Mouse (Mus musculus) midbrain, postnatal 0 days (tissue): ENCODE measurements around the gene Nop14. TPM values are rescaled to one million over a fixed set of nuclear protein-coding genes. Genes with fewer than 3 reads are reported as not detected.

Experiments used
- ATAC-seq: fragments of 200-750 bp; cut with Nextera tagmentation; 2 replicates; pipeline ENCODE4 v1.8.0; 2017; ENCODE audit warnings: moderate number of reproducible peaks, mild to moderate bottlenecking, moderate TSS enrichment, moderate library complexity; ENCODE audit not compliant: low FRiP score
- DNase-seq: peaks from one replicate; pipeline ENCODE4 v3.0.0-alpha.2; 2015; ENCODE audit warnings: low spot score
- H3K27ac ChIP-seq: fragments of 300-500 bp; sonication (generic); 2 replicates; pipeline ENCODE4 v1.5.1; 2014; ENCODE audit warnings: low read depth, mild to moderate bottlenecking, low read length, mixed read lengths
- H3K27me3 ChIP-seq: fragments of 300-500 bp; sonication (generic); 2 replicates; pipeline ENCODE4 v1.6.1; 2014; ENCODE audit warnings: low read length, control low read depth, mixed read lengths; ENCODE audit not compliant: insufficient read depth
- H3K36me3 ChIP-seq: fragments of 300-500 bp; sonication (generic); 2 replicates; pipeline ENCODE4 v1.6.1; 2014; ENCODE audit warnings: low read length, control low read depth, mixed read lengths; ENCODE audit not compliant: insufficient read depth
- H3K4me1 ChIP-seq: fragments of 300-500 bp; sonication (generic); 2 replicates; pipeline ENCODE4 v1.6.1; 2014; ENCODE audit warnings: mild to moderate bottlenecking, control low read depth, antibody characterized with exemption, low read length, mixed read lengths; ENCODE audit not compliant: insufficient read depth
- H3K4me2 ChIP-seq: fragments of 300-500 bp; sonication (generic); 2 replicates; pipeline ENCODE4 v1.6.1; 2014; ENCODE audit warnings: low read depth, mild to moderate bottlenecking, low read length, mixed read lengths; ENCODE audit not compliant: poor library complexity, severe bottlenecking
- H3K4me3 ChIP-seq: fragments of 300-500 bp; sonication (generic); 2 replicates; pipeline ENCODE4 v1.5.1; 2014; ENCODE audit warnings: low read depth, mild to moderate bottlenecking, low read length, moderate library complexity
- H3K9ac ChIP-seq: fragments of 300-500 bp; sonication (generic); replicated peaks from 2 replicates; pipeline ENCODE4 v1.6.1; 2014; ENCODE audit warnings: mild to moderate bottlenecking, low read length, moderate library complexity, mixed read lengths; ENCODE audit not compliant: poor library complexity, severe bottlenecking
- H3K9me3 ChIP-seq: fragments of 300-500 bp; sonication (generic); 2 replicates; pipeline ENCODE4 v1.6.1; 2016; ENCODE audit warnings: low read length, control low read depth
- CTCF ChIP-seq: IDR thresholded peaks from 2 replicates; pipeline ENCODE4 v1.5.1; 2016; ENCODE audit warnings: antibody characterized with exemption, mild to moderate bottlenecking
- WGBS: fragments of 180-500 bp; shearing (Covaris S2); extraction: QIAGEN DNeasy Blood & Tissue Kit; methylation state at CpG from one replicate; pipeline ENCODE4 v1.1.7; 2014; 5-methylcytosine and 5-hydroxymethylcytosine counted together
- polyA plus RNA-seq: library from polyadenylated mRNA; unstranded; fragments of >200 nt; fragmentation: Nextera tagmentation; extraction: Ambion mirVana; gene quantifications from 2 replicates; pipeline ENCODE4 v1.2.1, GENCODE M21; 2015
- total RNA-seq: library from RNA; depleted of rRNA; stranded (reverse); fragments of >200 nt; gene quantifications from 2 replicates; pipeline ENCODE4 v1.2.3, GENCODE M21; 2014

Gene Nop14
- total and polyA plus RNA-seq, 2 experiments from 2014 or later: 9.9 to 22.1 TPM

- DNase-seq: no peak
- Histone ChIP-seq H3K27ac (no peak overlapping the region), H3K9ac (no peak overlapping the region), H3K4me1 (no peaks in the 10 kb centered on the region), H3K36me3 (no peaks in the 10 kb centered on the region), H3K4me2 (no peak overlapping the region), H3K27me3 (no peaks in the 10 kb centered on the region), H3K9me3 (no peaks in the 10 kb centered on the region), H3K4me3 (no peak overlapping the region)
- no peak for ATAC-seq
- TF ChIP-seq CTCF: peak; percentile 28
- WGBS: 69% methylated on average over 2 of the region's 2 CpGs
Measured at GRCm38 (mm10) chr5:34669493-34669892, 9.5 kb upstream of the Nop14 start.

GRCm38 (mm10) chr5:34663231-34663630 is 3.3 kb upstream of the Nop14 start:
- Histone ChIP-seq H3K9ac (no peak overlapping the region), H3K36me3 (no peaks in the 10 kb centered on the region), H3K4me1 (peaks cover 4% of the 10 kb centered on the region; the same call in 1 of the 2 replicates), H3K4me2 (no peak overlapping the region), H3K4me3 (no peak overlapping the region), H3K9me3 (no peaks in the 10 kb centered on the region), H3K27me3 (no peaks in the 10 kb centered on the region), H3K27ac (no peak overlapping the region)
- 100% methylated on average over 2 of the region's 2 CpGs for WGBS
- no peak for TF ChIP-seq CTCF
- ATAC-seq (no peak), DNase-seq (no peak)

GRCm38 (mm10) chr5:34661909-34662308 is 2.0 kb upstream of the Nop14 start:
- no peak overlapping the region for H3K4me2 ChIP-seq
- no peaks in the 10 kb centered on the region for H3K9me3 ChIP-seq
- ATAC-seq (no peak), DNase-seq (no peak)
- no peak overlapping the region for H3K27ac ChIP-seq
- WGBS: 85% methylated on average over 4 of the region's 4 CpGs
- no peak overlapping the region for H3K4me3 ChIP-seq
- H3K9ac ChIP-seq: no peak overlapping the region
- no peaks in the 10 kb centered on the region for H3K27me3 ChIP-seq
- TF ChIP-seq CTCF: peak; percentile 5; the same call in 1 of the 2 replicates
- H3K4me1 ChIP-seq: peaks cover 4% of the 10 kb centered on the region; the same call in 1 of the 2 replicates
- H3K36me3 ChIP-seq: peaks cover 4% of the 10 kb centered on the region; the same call in 1 of the 2 replicates

- peak; percentile 5; the same call in 1 of the 2 replicates for TF ChIP-seq CTCF
- whole genome bisulfite sequencing: under 1% methylated on average over 53 of the region's 57 CpGs
- H3K27ac ChIP-seq: peak overlapping the region; percentile 78
- DNase-seq: no peak
- H3K9ac ChIP-seq: peak overlapping the region; percentile 63
- peak overlapping the region; percentile 56 for H3K4me2 ChIP-seq
- peaks cover 10% of the 10 kb centered on the region for H3K36me3 ChIP-seq
- H3K4me3 ChIP-seq: peak overlapping the region; percentile 48
- no peaks in the 10 kb centered on the region for H3K9me3 ChIP-seq
- no peak; the same call in 1 of the 2 replicates for ATAC-seq
- H3K27me3 ChIP-seq: no peaks in the 10 kb centered on the region
- peaks cover 4% of the 10 kb centered on the region; the same call in 1 of the 2 replicates for H3K4me1 ChIP-seq
Measured at GRCm38 (mm10) chr5:34660591-34661130, 713 bp upstream of the Nop14 start.

GRCm38 (mm10) chr5:34657556-34657955 is 2.4 kb downstream of the Nop14 start:
- no peak overlapping the region for H3K4me3 ChIP-seq
- TF ChIP-seq CTCF: no peak

GRCm38 (mm10) chr5:34654881-34655280 is 5.1 kb downstream of the Nop14 start:
- TF ChIP-seq CTCF: no peak
- H3K4me1 ChIP-seq: peaks cover 4% of the 10 kb centered on the region; the same call in 1 of the 2 replicates
- no peak overlapping the region for H3K4me3 ChIP-seq
- H3K4me2 ChIP-seq: no peak overlapping the region
- H3K27me3 ChIP-seq: no peaks in the 10 kb centered on the region
- no peak overlapping the region for H3K27ac ChIP-seq
- DNase-seq (no peak), ATAC-seq (no peak)
- H3K9me3 ChIP-seq: no peaks in the 10 kb centered on the region
- H3K36me3 ChIP-seq: peaks cover 58% of the 10 kb centered on the region
- WGBS: 88% methylated on average over 9 of the region's 9 CpGs
- no peak overlapping the region for H3K9ac ChIP-seq

More at GRCm38 (mm10) chr5:34657556-34657955, 2.4 kb downstream of the Nop14 start:
- WGBS: 94% methylated on average over 8 of the region's 8 CpGs
- Histone ChIP-seq H3K36me3 (peaks cover 38% of the 10 kb centered on the region), H3K27ac (no peak overlapping the region), H3K4me1 (peaks cover 4% of the 10 kb centered on the region; the same call in 1 of the 2 replicates), H3K4me2 (no peak overlapping the region), H3K27me3 (no peaks in the 10 kb centered on the region), H3K9ac (no peak overlapping the region), H3K9me3 (no peaks in the 10 kb centered on the region)
- DNase-seq (no peak), ATAC-seq (no peak)
